Mouse (Mus musculus) ES-E14 (cell line): ENCODE measurements around the gene Cpe.

Experiments used
- CHD2 ChIP-seq: IDR thresholded peaks from 2 replicates; pipeline ENCODE4 v1.6.1; 2014; ENCODE audit warnings: mild to moderate bottlenecking, low read depth, low read length, inconsistent platforms
- MAFK ChIP-seq: IDR thresholded peaks from 2 replicates; pipeline ENCODE4 v1.6.1; 2014; ENCODE audit warnings: mild to moderate bottlenecking, low read depth, low read length, inconsistent platforms; ENCODE audit not compliant: insufficient read depth
- ZC3H11A ChIP-seq: IDR thresholded peaks from 2 replicates; pipeline ENCODE4 v1.6.1; 2012; ENCODE audit warnings: low read depth, mild to moderate bottlenecking, inconsistent platforms, low read length, borderline replicate concordance
- ZNF384 ChIP-seq: IDR thresholded peaks from 2 replicates; pipeline ENCODE4 v1.6.1; 2012; ENCODE audit warnings: low read depth, low read length, inconsistent platforms

DNA sequence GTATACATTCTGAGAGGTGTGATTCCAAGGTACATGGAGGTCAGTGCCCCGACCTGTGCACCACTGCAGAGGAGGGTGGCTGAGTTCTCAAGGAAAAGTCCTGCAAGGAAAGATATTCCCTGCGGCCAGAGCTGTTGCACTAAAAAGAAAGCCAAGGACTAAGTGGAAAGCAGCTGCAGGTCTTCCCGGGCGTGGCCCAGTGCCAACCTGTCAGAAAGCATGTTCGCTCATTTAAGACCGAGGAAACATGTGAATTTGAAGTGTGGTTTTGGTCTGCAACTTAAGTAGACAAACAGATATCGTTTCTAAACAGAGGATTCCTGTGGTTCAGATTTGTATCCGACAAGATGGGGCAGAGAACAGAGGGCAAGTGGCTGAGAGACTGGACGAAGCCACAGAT, 117.9 kb downstream of the Cpe start:
- TF ChIP-seq MAFK (no peak), CHD2 (no peak), ZNF384 (no peak), ZC3H11A (no peak)
